Mouse (Mus musculus): ENCODE measurements around the gene Hist1h4d. TPM values are rescaled to one million over a fixed set of nuclear protein-coding genes. Genes with fewer than 3 reads are reported as not detected.
"Not testable (repeated sequence)": the region's sequence is repeated elsewhere in the genome, so short reads cannot be mapped to it uniquely, and the experiment has no call there.

Gene Hist1h4d
- total and polyA plus RNA-seq, 3 experiments = 11.7 to 1,889 TPM; not detected in 1

GRCm38 (mm10) chr13:23622175-23622671, 40.8 kb downstream of the Hist1h4d start, which contains the start of gene Hist1h1e:
Gene Hist1h1e (minus strand): TSS chr13:23622558.
- not testable (repeated sequence) for H3K4me1 ChIP-seq (ENCODE audit: control insufficient read depth in 1 of 2, insufficient read depth in 2 of 2, low read length in 2 of 2); H3K9me3 ChIP-seq (replicated peaks; ENCODE audit: insufficient read depth, low read length); H3K36me3 ChIP-seq (ENCODE audit: control insufficient read depth in 1 of 2, insufficient read depth in 2 of 2, low read length in 2 of 2); H3K79me2 ChIP-seq (ENCODE audit: control insufficient read depth, insufficient read depth, low read length, poor library complexity); H3K27me3 ChIP-seq (ENCODE audit: control insufficient read depth in 1 of 2, insufficient read depth in 2 of 2, low read length in 2 of 2)
- TF ChIP-seq MXI1 (IDR thresholded peaks at IDR 0.05; ENCODE audit: low read depth, low read length) = peak; percentile 9
- peak; percentile 11; the same call in 1 of the 2 replicates for TF ChIP-seq UBTF (IDR thresholded peaks at IDR 0.05; ENCODE audit: borderline replicate concordance, insufficient read depth, low read depth, low read length)
- peak; percentile 100 for TF ChIP-seq ZMIZ1 (IDR thresholded peaks at IDR 0.05; ENCODE audit: low read depth, low read length)
- peak; percentile 86; the same call in 1 of the 2 replicates for TF ChIP-seq POLR2AphosphoS2 (IDR thresholded peaks at IDR 0.05; ENCODE audit: low read length)
- TF ChIP-seq EP300 (IDR thresholded peaks at IDR 0.05; ENCODE audit: low read depth in 1 of 2, low read length in 2 of 2) = 0 out of 4 replicates have a peak, but pooled peaks of 1 of the 2 experiments have one; percentile 32
- TF ChIP-seq POLR2A (IDR thresholded peaks at IDR 0.05; ENCODE audit: control insufficient read depth in 1 of 2, insufficient read depth in 1 of 2, low read depth in 1 of 2, low read length in 2 of 2, poor library complexity in 1 of 2) = peak; percentile 79 to 82; a peak in 3 of 4 replicates
- peak; percentile 46; the same call in 1 of the 2 replicates for TF ChIP-seq ELF1 (IDR thresholded peaks at IDR 0.05; ENCODE audit: low read depth, low read length)
- peak; percentile 62; the same call in 1 of the 2 replicates for TF ChIP-seq SIN3A (IDR thresholded peaks at IDR 0.05; ENCODE audit: low read length)
- peak; percentile 88 for TF ChIP-seq TCF12 (IDR thresholded peaks at IDR 0.05; ENCODE audit: low read depth, low read length)
- TF ChIP-seq HCFC1 (IDR thresholded peaks at IDR 0.05; ENCODE audit: low read depth, low read length) = peak; percentile 63; the same call in 1 of the 2 replicates
- TF ChIP-seq E2F4 (IDR thresholded peaks at IDR 0.05; ENCODE audit: borderline replicate concordance, low read depth, low read length) = peak; percentile 44; the same call in 1 of the 2 replicates
- TF ChIP-seq POLR2AphosphoS5 (IDR thresholded peaks at IDR 0.05; ENCODE audit: borderline replicate concordance, low read depth, low read length) = 0 out of 2 replicates have a peak, but pooled peaks have one; percentile 76
- TF ChIP-seq TBP (IDR thresholded peaks at IDR 0.05; ENCODE audit: low read depth, low read length) = peak; percentile 99
- TF ChIP-seq NELFE (IDR thresholded peaks at IDR 0.05; ENCODE audit: low read depth, low read length) = peak; percentile 99
- TF ChIP-seq CHD1 (IDR thresholded peaks at IDR 0.05; ENCODE audit: low read depth, low read length) = peak; percentile 26; the same call in 1 of the 2 replicates
- H3K27ac ChIP-seq (ENCODE audit: control insufficient read depth, low read depth, low read length) = peak within 1 kb of the TSS; percentile 95
- DNase-seq (ENCODE audit: low read depth, low spot score) = peak; percentile 90
- peak within 1 kb of the TSS; percentile 88 for H3K9ac ChIP-seq (ENCODE audit: control insufficient read depth, low read depth, low read length, poor library complexity, severe bottlenecking)
- peak within 1 kb of the TSS; percentile 49 to 52 for H3K4me3 ChIP-seq (ENCODE audit: control insufficient read depth in 1 of 2, insufficient read depth in 1 of 2, low read depth in 2 of 2, low read length in 2 of 2)

GRCm38 (mm10) chr13:23622861-23623450, 41.6 kb downstream of the Hist1h4d start:
- no peak for TF ChIP-seq POLR2A (IDR thresholded peaks at IDR 0.05; ENCODE audit: control insufficient read depth in 1 of 2, insufficient read depth in 1 of 2, low read depth in 1 of 2, low read length in 2 of 2, poor library complexity in 1 of 2)
- TF ChIP-seq MAX (IDR thresholded peaks at IDR 0.05; ENCODE audit: low read length) = no peak
- Histone ChIP-seq H3K9ac (ENCODE audit: control insufficient read depth, low read depth, low read length, poor library complexity, severe bottlenecking) (peak overlapping the region; percentile 69), H3K79me2 (ENCODE audit: control insufficient read depth, insufficient read depth, low read length, poor library complexity) (peaks cover 2% of the 10 kb centered on the region; the same call in 1 of the 2 replicates), H3K27ac (ENCODE audit: control insufficient read depth, low read depth, low read length) (peak overlapping the region; percentile 63; the same call in 1 of the 2 replicates), H3K4me1 (ENCODE audit: control insufficient read depth in 1 of 2, insufficient read depth in 2 of 2, low read length in 2 of 2) (peaks cover 0 to 10% of the 10 kb centered on the region in 2 experiments; a peak in 2 of 4 replicates), H3K9me3 (replicated peaks; ENCODE audit: insufficient read depth, low read length) (no peaks in the 10 kb centered on the region), H3K4me3 (ENCODE audit: control insufficient read depth in 1 of 2, insufficient read depth in 1 of 2, low read depth in 2 of 2, low read length in 2 of 2) (peak overlapping the region; percentile 49 to 52), H3K36me3 (ENCODE audit: control insufficient read depth in 1 of 2, insufficient read depth in 2 of 2, low read length in 2 of 2) (peaks cover 0 to 9% of the 10 kb centered on the region in 2 experiments; a peak in 2 of 4 replicates), H3K27me3 (ENCODE audit: control insufficient read depth in 1 of 2, insufficient read depth in 2 of 2, low read length in 2 of 2) (peaks cover 0 to 2% of the 10 kb centered on the region in 2 experiments; a peak in 1 of 4 replicates)
- DNase-seq (ENCODE audit: low read depth, low spot score) = no peak

Measured in MEL (cell line).